Mouse (Mus musculus): ENCODE measurements around the gene Ptgfr. TPM values are rescaled to one million over a fixed set of nuclear protein-coding genes. Genes with fewer than 3 reads are reported as not detected.
A peak's percentile ranks its signal among the peaks of the same experiment; 100 is the strongest.

Ptgfr gene
- total and polyA plus RNA-seq, 3 experiments: 3.3 to 7.8 (median 3.4) TPM

DNA sequence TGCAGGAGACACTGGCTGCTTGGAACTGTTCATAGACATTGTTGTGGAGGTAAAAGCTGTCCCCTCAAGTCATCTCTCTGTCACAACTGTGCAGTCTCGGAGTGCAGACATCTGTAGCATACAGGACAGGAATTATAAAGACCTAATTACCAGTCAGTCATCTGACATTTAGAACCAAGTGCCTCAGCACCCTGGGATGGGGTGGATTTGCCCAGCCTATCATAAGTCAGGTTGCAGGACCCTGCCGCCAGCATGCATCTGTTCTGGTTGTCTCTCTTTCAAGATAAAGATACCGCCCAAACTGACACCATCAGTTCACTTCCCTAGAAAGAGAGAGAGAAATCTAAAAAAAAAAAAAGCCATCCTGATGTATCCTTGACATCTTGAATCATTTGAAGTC, 1.6 kb downstream of the Ptgfr start:
- H3K4me3 ChIP-seq: no peak overlapping the region

DNA sequence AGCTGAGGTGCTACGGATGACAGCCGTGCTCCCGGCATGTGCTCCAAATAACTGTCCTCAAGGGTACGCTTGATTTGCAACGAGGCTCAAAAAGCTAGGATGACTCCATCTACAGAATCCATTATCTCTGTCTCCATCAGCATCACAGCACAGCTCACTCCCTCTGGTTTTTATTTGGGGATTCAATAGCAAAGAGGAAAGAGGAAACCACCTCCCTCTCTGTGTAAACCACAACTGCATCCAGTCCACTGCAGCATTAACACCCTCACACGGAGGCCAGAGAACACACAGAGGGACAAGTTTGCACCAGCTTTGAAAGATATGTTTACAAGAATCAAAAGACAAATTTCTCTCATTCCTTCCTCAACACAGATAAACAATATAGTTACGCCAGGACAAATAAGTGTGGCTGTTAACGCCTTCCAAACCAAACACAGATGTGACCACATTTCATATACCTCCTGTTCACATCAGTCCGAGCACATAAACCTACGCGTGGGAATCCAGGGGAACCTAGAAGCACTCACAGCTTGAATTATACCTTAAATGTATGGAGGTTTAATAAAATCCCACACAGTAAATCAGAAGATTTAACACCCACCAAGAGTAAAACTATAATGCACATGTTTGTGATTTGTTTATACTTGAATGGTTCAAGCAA, 9.3 kb downstream of the Ptgfr start:
- TF ChIP-seq CTCF (IDR thresholded peaks at IDR 0.05) (no peak), EP300 (IDR thresholded peaks at IDR 0.05; ENCODE audit: insufficient read depth, low read depth, low read length) (no peak), POLR2A (IDR thresholded peaks at IDR 0.05; ENCODE audit: insufficient read depth, low read depth, low read length) (no peak)
- H3K36me3 ChIP-seq (ENCODE audit: control insufficient read depth, insufficient read depth, low read length): no peaks in the 10 kb centered on the region
- no peaks in the 10 kb centered on the region for H3K79me2 ChIP-seq (replicated peaks; ENCODE audit: control insufficient read depth, insufficient read depth, low read length)
- 78% methylated on average over 11 of the region's 11 CpGs for WGBS
- H3K9ac ChIP-seq (ENCODE audit: low read depth, low read length): no peak overlapping the region
- no peak overlapping the region for H3K4me3 ChIP-seq
- no peak overlapping the region for H3K27ac ChIP-seq
- no peaks in the 10 kb centered on the region for H3K27me3 ChIP-seq (ENCODE audit: control insufficient read depth, insufficient read depth, low read length)
- no peaks in the 10 kb centered on the region for H3K4me1 ChIP-seq (ENCODE audit: control insufficient read depth, insufficient read depth, low read length)
- no peak for DNase-seq
- intact Hi-C loops (cut with DNase I): no loop called here

More for the DNA sequence above, 1.6 kb downstream of the Ptgfr start:
- Histone ChIP-seq H3K27me3 (ENCODE audit: control insufficient read depth, insufficient read depth, low read length) (no peaks in the 10 kb centered on the region), H3K9ac (ENCODE audit: low read depth, low read length) (no peak overlapping the region), H3K79me2 (replicated peaks; ENCODE audit: control insufficient read depth, insufficient read depth, low read length) (no peaks in the 10 kb centered on the region), H3K36me3 (ENCODE audit: control insufficient read depth, insufficient read depth, low read length) (no peaks in the 10 kb centered on the region), H3K4me1 (ENCODE audit: control insufficient read depth, insufficient read depth, low read length) (no peaks in the 10 kb centered on the region), H3K27ac (no peak overlapping the region)
- DNase-seq: no peak
- intact Hi-C loops (cut with DNase I): loop anchor here (1.0 to 5.0 kb wide), 2 partner anchors 101 to 230 kb away; no protein-coding TSS in a partner anchor
- WGBS: 68% methylated on average over 3 of the region's 3 CpGs
- no peak for TF ChIP-seq POLR2A (IDR thresholded peaks at IDR 0.05; ENCODE audit: insufficient read depth, low read depth, low read length)

DNA sequence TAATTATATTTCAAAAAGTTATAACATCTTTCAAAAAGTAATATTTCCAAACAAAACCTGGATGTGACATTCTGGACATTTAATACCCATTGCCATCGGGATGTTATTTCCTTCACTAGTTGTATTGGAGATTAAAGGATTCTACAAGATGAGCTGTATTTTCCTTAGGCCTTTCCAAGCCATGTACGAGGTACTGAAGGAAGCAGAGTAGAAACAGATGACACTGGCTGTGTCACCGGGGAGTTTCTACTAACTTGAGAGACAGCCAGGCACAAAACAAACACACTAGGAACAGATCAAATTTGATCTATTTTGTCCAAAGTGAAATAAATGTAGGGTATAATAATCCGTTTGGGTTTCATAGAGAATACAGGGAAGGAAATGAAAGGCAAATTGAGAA, 17.6 kb downstream of the Ptgfr start:
- H3K36me3 ChIP-seq (ENCODE audit: control insufficient read depth, insufficient read depth, low read length): no peaks in the 10 kb centered on the region
- no peaks in the 10 kb centered on the region for H3K27me3 ChIP-seq (ENCODE audit: control insufficient read depth, insufficient read depth, low read length)
- intact Hi-C loops (cut with DNase I): no loop called here
- no peak for DNase-seq
- H3K79me2 ChIP-seq (replicated peaks; ENCODE audit: control insufficient read depth, insufficient read depth, low read length): no peaks in the 10 kb centered on the region
- no peak overlapping the region for H3K4me3 ChIP-seq
- H3K27ac ChIP-seq: no peak overlapping the region
- H3K9ac ChIP-seq (ENCODE audit: low read depth, low read length): no peak overlapping the region
- 53% methylated on average over 4 of the region's 4 CpGs for WGBS
- TF ChIP-seq POLR2A (IDR thresholded peaks at IDR 0.05; ENCODE audit: insufficient read depth, low read depth, low read length) (no peak), CTCF (IDR thresholded peaks at IDR 0.05) (no peak), EP300 (IDR thresholded peaks at IDR 0.05; ENCODE audit: insufficient read depth, low read depth, low read length) (no peak)
- no peaks in the 10 kb centered on the region for H3K4me1 ChIP-seq (ENCODE audit: control insufficient read depth, insufficient read depth, low read length)

DNA sequence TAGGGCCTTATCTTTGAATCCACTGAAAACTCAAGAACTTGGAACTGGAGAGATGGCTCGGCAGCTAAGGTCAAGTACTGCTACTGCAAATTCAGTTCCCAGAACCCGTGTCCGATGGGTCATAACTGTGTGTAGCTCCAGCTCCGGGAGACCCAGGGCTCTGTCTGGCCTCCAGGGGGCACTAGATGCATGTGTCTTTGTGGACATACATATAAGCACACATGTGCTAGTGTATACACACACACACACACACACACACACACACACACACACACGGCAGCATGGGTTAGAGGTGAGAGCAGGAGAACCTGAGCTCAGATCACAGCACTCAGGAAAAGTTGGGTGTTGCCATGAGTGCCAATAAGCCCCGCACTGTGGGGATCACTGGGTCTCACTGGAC, 19.2 kb downstream of the Ptgfr start:
- Histone ChIP-seq H3K79me2 (replicated peaks; ENCODE audit: control insufficient read depth, insufficient read depth, low read length) (no peaks in the 10 kb centered on the region), H3K9ac (ENCODE audit: low read depth, low read length) (no peak overlapping the region), H3K36me3 (ENCODE audit: control insufficient read depth, insufficient read depth, low read length) (no peaks in the 10 kb centered on the region), H3K4me3 (no peak overlapping the region), H3K27ac (no peak overlapping the region), H3K27me3 (ENCODE audit: control insufficient read depth, insufficient read depth, low read length) (no peaks in the 10 kb centered on the region), H3K4me1 (ENCODE audit: control insufficient read depth, insufficient read depth, low read length) (no peaks in the 10 kb centered on the region)
- DNase-seq: peak in 1 of 2 experiments; percentile 42
- intact Hi-C loops (cut with DNase I): no loop called here
- TF ChIP-seq CTCF (IDR thresholded peaks at IDR 0.05) (peak; percentile 53), POLR2A (IDR thresholded peaks at IDR 0.05; ENCODE audit: insufficient read depth, low read depth, low read length) (no peak)
- WGBS: 83% methylated on average over 6 of the region's 6 CpGs

DNA sequence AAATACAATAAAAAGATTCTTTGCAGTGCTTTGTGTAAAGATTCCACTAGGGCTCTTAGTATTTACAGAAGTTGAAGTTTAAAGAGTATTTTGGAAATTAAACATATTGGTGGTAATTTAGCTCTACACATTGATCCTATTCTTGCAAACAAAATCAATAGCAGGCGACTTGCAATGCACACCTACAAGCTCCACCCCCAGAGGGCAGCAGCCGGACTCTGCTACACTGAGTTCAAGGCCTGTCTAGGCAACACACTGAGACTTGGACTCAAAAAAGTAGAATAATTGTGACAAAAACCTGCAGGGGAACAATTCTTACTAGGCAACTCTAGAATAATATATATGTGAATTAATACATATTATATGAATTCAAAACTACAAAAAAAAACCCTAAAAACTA, 28.8 kb downstream of the Ptgfr start:
- intact Hi-C loops (cut with DNase I): no loop called here
- 78% methylated on average over 2 of the region's 2 CpGs for WGBS

DNA sequence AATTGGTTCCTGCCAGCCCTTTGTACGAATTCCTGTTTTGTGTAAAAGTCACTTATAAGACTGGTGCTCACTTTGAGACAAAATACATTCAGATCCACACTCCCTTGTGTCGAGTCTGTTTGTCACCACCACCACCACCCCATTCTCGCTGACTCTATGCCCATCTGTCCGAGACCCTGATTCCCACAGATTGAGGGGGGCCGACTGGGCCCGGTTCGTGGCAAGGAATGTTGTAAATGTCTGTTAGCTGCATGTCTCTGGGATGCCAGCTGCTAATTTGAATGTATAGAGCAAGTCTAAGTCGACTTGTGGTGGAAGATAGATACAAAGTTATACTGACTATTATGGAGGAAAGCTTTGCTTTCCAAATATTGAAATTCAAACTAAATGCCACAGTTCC, 48.8 kb downstream of the Ptgfr start:
- no peaks in the 10 kb centered on the region for H3K27me3 ChIP-seq (ENCODE audit: control insufficient read depth, insufficient read depth, low read length)
- 68% methylated on average over 8 of the region's 8 CpGs for WGBS
- H3K4me1 ChIP-seq (ENCODE audit: control insufficient read depth, insufficient read depth, low read length): no peaks in the 10 kb centered on the region
- H3K4me3 ChIP-seq: no peak overlapping the region
- TF ChIP-seq EP300 (IDR thresholded peaks at IDR 0.05; ENCODE audit: insufficient read depth, low read depth, low read length) (no peak), POLR2A (IDR thresholded peaks at IDR 0.05; ENCODE audit: insufficient read depth, low read depth, low read length) (no peak)
- intact Hi-C loops (cut with DNase I): no loop called here
- no peak overlapping the region for H3K9ac ChIP-seq (ENCODE audit: low read depth, low read length)
- H3K36me3 ChIP-seq (ENCODE audit: control insufficient read depth, insufficient read depth, low read length): no peaks in the 10 kb centered on the region
- no peak overlapping the region for H3K27ac ChIP-seq
- no peaks in the 10 kb centered on the region for H3K79me2 ChIP-seq (replicated peaks; ENCODE audit: control insufficient read depth, insufficient read depth, low read length)
- DNase-seq: no peak

More for the DNA sequence above, 28.8 kb downstream of the Ptgfr start:
- Histone ChIP-seq H3K4me3 (no peak overlapping the region), H3K4me1 (ENCODE audit: control insufficient read depth, insufficient read depth, low read length) (no peaks in the 10 kb centered on the region), H3K9ac (ENCODE audit: low read depth, low read length) (no peak overlapping the region), H3K36me3 (ENCODE audit: control insufficient read depth, insufficient read depth, low read length) (no peaks in the 10 kb centered on the region), H3K27me3 (ENCODE audit: control insufficient read depth, insufficient read depth, low read length) (no peaks in the 10 kb centered on the region), H3K27ac (no peak overlapping the region), H3K79me2 (replicated peaks; ENCODE audit: control insufficient read depth, insufficient read depth, low read length) (no peaks in the 10 kb centered on the region)
- TF ChIP-seq EP300 (IDR thresholded peaks at IDR 0.05; ENCODE audit: insufficient read depth, low read depth, low read length) (no peak), CTCF (IDR thresholded peaks at IDR 0.05) (no peak), POLR2A (IDR thresholded peaks at IDR 0.05; ENCODE audit: insufficient read depth, low read depth, low read length) (no peak)
- no peak for DNase-seq

Measured in heart, adult 2 months (tissue).